Mouse (Mus musculus): ENCODE data around the gene Ice2. TPM values are rescaled to one million over a fixed set of nuclear protein-coding genes. Genes with fewer than 3 reads are reported as not detected.

The Ice2 gene
- 1 to 10 TPM; 4.7 to 7.1 TPM for total RNA-seq (2021)
- long read RNA-seq, experiment 1, full-length matches to known transcripts = 3 of 7 reads
- long read RNA-seq, experiment 1, partial matches to known transcripts = 0 of 7 reads
- long read RNA-seq, experiment 1, other reads (novel, unspliced or antisense) = 4 of 7 reads
- long read RNA-seq, experiment 2, full-length matches to known transcripts = 1 of 8 reads
- long read RNA-seq, experiment 2, partial matches to known transcripts = 1 of 8 reads
- long read RNA-seq, experiment 2, other reads (novel, unspliced or antisense) = 6 of 8 reads

DNA sequence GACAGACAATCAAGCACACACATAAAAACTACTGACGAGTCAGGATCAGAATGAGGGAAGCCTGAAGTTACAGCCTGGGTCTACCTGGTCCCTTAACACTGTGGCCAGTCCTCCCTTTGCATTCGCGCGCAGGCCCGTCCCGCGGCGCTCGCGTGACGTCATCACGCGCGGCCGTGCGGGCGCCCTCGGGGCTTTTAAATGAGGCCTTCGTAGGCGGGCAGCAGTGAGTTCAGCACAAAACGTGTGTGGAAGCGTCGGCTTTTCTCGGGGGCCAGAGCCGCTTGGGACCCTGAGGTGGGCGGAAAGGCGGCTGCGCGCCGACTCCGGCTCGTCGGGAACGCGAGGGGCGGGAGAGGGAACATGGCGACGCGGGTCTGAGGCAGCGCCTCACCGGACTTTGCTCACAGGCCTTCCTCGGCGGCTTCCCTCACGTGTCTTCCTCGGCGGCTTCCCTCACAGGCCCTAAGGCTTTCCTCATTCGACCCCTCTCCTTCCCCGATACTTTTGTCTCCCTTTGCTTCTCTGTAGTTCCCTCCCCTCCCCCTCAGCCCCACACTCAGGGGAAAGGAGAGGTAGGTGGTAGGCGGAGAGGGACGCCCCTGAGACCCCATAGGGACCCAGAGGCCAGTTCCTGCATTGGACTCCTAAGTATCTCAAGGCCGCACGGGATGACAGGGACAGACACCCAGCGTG lies at the start of gene Ice2:
Gene Ice2 (plus strand): TSS at position 147 of the 693 bp plus-strand sequence.
- Histone ChIP-seq H3K4me3 (peak within 1 kb of the TSS; percentile 91), H3K27ac (peak within 1 kb of the TSS; percentile 98)
- intact Hi-C loops (cut with DNase I) = no loop called here
- peak; percentile 81 for DNase-seq
- no peak for TF ChIP-seq CTCF (IDR thresholded peaks at IDR 0.05)

DNA sequence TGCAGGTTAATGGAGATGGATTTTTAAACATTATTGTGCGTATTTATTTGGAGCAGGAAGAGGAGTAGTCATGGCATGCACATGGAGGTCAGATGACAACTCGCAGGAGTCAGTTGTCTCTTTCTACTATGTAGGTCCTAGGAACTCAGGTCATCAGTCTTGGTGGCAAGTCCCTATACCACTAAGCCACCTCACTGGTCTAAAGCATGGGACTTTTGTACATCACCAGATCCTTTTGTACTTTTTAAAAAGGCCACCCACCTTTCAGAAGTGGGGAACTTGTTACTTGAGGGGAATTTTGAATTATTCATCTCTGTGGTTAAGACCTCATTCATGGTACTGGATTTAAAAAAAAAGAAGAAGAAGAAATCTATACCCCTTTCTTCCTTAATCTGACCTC lies 48.2 kb upstream of the Ice2 start:
- Histone ChIP-seq H3K27ac (no peak overlapping the region), H3K4me3 (no peak overlapping the region)
- intact Hi-C loops (cut with DNase I) = loop anchor here (5.0 kb wide), 1 partner anchor 257 kb away; no protein-coding TSS in a partner anchor
- DNase-seq = no peak
- TF ChIP-seq CTCF (IDR thresholded peaks at IDR 0.05) = no peak

DNA sequence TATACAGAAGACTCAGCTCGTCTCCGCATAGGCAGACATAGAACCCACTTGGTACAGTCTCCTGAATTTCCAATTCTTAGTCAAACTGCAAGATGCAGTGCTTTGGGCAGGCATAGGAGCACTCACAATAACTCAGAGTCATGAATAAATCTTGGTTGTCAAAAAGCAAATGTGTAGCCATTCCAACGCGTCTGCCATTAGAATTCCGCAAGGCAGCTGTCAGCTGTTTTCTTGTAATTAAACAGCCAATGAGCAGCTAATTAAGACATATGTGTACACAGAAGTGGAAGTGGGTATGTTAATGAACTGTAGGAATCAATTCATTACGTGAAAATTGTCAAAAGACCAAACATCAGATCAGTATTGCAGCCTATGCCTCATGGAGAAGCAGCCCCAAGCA lies 43.5 kb upstream of the Ice2 start:
- Histone ChIP-seq H3K27ac (peak overlapping the region; percentile 56), H3K4me3 (no peak overlapping the region)
- DNase-seq = peak; percentile 8
- intact Hi-C loops (cut with DNase I) = loop anchor here (5.0 kb wide), 1 partner anchor 57 kb away; no protein-coding TSS in a partner anchor
- no peak for TF ChIP-seq CTCF (IDR thresholded peaks at IDR 0.05)

DNA sequence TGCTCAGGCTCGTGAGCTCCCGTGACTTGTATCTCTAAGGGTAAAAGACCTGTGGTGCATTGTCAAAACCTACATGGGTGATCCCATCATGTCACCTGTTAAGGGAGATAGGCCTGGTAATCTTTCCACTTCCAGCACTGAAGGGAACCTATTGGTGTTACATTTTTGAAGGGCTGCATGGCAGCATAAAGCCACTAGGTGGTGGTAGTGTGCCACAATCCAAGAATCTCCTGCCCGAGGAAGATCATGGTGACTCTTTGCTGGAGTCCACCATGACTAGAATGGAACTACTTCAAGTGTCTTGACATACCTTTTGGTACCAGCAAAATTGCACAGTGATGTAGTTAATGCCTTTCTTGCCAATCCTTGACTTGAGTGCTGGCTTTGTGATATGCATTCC lies 39.9 kb upstream of the Ice2 start:
- peak; percentile 41 for DNase-seq
- TF ChIP-seq CTCF (IDR thresholded peaks at IDR 0.05) = peak; percentile 89
- intact Hi-C loops (cut with DNase I) = no loop called here
- Histone ChIP-seq H3K27ac (no peak overlapping the region), H3K4me3 (no peak overlapping the region)

DNA sequence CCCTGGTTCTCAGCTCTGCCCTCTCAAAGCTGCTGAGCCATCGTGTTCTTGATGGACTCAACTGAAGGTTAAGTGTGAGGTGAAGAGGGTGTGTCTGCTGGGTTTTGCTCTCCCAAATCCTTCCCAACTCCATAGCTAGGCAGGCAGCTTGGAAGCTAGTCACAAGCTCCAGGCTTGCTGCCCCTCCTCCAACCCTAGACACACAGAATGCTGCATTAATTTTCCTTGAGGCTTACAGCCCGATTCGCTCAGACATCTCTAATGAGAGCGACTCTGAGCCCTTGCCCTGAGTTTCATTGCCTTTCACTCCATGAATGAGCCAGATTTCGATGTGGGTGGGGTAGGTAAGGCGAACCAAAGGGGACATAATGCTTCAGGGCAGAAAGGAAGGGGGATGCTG lies 38.9 kb upstream of the Ice2 start:
- TF ChIP-seq CTCF (IDR thresholded peaks at IDR 0.05) = no peak
- DNase-seq = peak; percentile 11
- intact Hi-C loops (cut with DNase I) = no loop called here
- Histone ChIP-seq H3K4me3 (no peak overlapping the region), H3K27ac (no peak overlapping the region)

DNA sequence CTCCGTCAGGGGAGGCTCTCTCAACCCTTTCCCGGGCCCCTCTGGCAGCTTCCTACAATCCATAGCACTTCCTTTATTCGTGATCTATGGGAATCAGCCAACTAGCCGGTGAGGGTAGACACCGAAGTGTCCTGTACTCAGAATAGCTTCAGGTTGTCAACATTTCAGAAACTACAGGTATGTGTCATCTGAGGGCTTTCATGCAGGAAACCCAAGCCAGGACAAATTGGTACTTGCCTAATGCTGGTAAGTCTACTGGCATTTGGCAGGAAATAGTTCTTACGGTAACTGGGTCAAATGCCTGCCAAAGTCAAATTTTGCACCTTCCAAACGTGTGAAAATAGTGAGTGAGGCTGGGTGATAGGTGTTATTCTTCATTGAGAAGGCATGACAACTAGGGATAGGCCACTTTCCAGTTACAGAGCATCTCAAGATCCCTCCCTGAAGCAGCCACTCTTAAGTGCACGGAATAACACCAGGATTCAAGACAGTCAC lies 35.7 kb upstream of the Ice2 start:
- intact Hi-C loops (cut with DNase I) = loop anchor here (5.0 to 10.0 kb wide), 3 partner anchors 50 to 527 kb away; no protein-coding TSS in a partner anchor
- no peak for TF ChIP-seq CTCF (IDR thresholded peaks at IDR 0.05)
- H3K4me3 ChIP-seq = no peak overlapping the region
- peak overlapping the region; percentile 84 for H3K27ac ChIP-seq
- no peak for DNase-seq

DNA sequence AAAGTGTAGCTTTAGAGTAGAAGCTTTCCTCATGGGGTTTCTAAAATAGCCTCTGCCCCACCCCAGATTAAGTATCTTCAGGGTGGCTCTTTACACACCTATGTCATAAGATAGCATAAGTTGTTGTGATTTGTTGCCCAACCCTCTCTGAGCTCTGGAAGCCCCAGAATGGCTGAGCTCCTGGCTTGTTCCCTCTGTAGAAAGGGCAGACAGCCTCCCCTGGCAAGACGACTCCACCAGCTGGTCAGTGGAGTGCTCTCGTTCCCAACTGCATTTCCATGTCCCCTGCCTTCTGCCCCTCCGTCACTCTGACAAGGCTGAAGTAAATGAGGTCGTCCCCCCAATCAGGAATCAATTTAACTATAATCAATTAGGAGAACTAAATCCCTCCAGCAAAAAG lies 34.9 kb upstream of the Ice2 start:
- TF ChIP-seq CTCF (IDR thresholded peaks at IDR 0.05) = no peak
- Histone ChIP-seq H3K4me3 (no peak overlapping the region), H3K27ac (peak overlapping the region; percentile 84)
- intact Hi-C loops (cut with DNase I) = loop anchor here (5.0 to 10.0 kb wide), 3 partner anchors 50 to 528 kb away; no protein-coding TSS in a partner anchor
- peak; percentile 72 for DNase-seq

DNA sequence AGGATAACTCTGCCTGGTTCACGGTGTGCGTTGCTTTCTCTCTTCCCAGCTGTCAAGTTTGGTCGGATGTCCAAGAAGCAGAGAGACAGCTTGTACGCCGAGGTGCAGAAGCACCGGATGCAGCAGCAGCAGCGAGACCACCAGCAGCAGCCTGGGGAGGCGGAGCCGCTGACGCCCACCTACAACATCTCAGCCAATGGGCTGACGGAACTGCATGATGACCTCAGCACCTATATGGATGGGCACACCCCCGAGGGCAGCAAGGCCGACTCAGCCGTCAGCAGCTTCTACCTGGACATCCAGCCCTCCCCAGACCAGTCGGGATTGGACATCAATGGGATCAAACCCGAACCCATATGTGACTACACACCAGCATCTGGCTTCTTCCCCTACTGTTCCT lies 33.6 kb upstream of the Ice2 start:
- no peak for TF ChIP-seq CTCF (IDR thresholded peaks at IDR 0.05)
- H3K4me3 ChIP-seq = no peak overlapping the region
- no peak overlapping the region; the same call in 1 of the 2 replicates for H3K27ac ChIP-seq
- intact Hi-C loops (cut with DNase I) = loop anchor here (5.0 to 10.0 kb wide), 3 partner anchors 52 to 529 kb away; no protein-coding TSS in a partner anchor
- peak; percentile 16 for DNase-seq

DNA sequence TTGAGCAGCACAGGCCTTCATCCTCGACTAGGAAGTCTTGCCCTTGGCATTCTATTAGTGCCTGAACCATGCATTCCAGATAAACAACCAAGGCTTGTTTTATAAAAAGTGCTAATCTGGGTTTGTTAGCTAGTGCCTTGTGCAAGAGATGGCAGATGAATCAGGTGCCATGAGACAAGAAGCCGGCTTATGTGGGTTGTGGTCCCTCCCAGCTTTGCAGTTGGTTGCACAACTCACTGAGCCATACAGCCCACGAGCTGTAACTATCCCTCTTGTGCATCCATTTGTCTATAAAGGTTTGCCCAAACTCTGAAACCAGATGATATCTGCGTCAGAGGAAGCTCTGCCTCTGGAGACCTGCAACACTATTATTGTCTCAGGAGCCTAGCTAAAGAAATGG lies 30.7 kb upstream of the Ice2 start:
- DNase-seq = no peak
- Histone ChIP-seq H3K27ac (no peak overlapping the region), H3K4me3 (no peak overlapping the region)
- TF ChIP-seq CTCF (IDR thresholded peaks at IDR 0.05) = no peak
- intact Hi-C loops (cut with DNase I) = loop anchor here (10.0 kb wide), 2 partner anchors 412 to 532 kb away; no protein-coding TSS in a partner anchor

DNA sequence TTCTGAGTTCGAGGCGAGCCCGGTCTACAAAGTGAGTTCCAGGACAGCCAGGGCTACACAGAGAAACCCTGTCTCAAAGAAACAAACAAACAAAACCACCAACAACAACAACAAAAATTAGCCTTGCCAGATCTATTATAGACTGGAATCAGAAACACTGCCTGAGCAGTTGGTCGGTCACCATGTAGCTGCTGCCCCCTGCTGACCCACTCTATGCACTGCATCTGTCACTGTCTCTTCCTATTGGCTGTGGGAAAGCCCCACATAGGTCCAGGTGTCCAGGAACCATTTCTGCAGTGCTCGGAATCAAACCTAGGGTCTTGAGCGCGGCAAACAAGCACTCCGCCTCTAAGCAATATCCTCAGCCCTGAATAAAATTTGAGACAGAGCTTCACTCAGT lies 29.6 kb upstream of the Ice2 start:
- H3K4me3 ChIP-seq = no peak overlapping the region
- no peak overlapping the region for H3K27ac ChIP-seq
- DNase-seq = peak; percentile 83
- TF ChIP-seq CTCF (IDR thresholded peaks at IDR 0.05) = peak; percentile 98; the same call in 1 of the 2 replicates
- intact Hi-C loops (cut with DNase I) = loop anchor here (10.0 kb wide), 2 partner anchors 413 to 533 kb away; no protein-coding TSS in a partner anchor

DNA sequence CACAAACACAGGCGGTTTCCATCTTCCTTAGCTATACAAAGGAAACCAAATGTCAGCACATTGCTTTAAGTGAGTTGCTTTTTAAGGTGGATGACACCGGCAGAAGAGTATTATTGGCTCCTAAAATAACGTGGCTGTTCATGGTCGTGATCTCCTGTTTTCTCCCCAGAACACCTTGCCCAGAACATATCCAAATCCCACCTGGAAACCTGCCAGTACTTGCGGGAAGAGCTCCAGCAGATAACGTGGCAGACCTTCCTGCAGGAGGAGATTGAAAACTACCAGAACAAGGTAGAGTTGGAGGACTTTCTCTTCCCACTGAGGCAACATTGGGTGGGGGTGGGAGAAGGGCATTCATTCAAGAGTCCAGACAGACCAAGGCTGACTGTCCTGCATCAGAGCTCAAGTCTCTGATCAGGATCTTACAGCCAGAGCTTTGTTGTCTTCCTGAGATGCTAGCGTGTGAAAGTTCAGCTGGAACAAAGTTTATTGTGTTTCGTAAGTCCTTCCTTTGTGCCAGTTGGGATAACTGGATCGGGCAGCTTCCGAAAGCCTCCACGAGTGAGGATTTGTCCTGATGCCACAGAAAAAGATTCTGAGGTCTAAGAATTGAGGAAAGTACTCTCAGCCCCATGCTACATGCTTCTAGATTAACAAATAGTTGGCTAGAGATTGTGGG lies 26.5 kb upstream of the Ice2 start:
- Histone ChIP-seq H3K4me3 (no peak overlapping the region), H3K27ac (no peak overlapping the region)
- no peak for DNase-seq
- TF ChIP-seq CTCF (IDR thresholded peaks at IDR 0.05) = no peak
- intact Hi-C loops (cut with DNase I) = no loop called here

DNA sequence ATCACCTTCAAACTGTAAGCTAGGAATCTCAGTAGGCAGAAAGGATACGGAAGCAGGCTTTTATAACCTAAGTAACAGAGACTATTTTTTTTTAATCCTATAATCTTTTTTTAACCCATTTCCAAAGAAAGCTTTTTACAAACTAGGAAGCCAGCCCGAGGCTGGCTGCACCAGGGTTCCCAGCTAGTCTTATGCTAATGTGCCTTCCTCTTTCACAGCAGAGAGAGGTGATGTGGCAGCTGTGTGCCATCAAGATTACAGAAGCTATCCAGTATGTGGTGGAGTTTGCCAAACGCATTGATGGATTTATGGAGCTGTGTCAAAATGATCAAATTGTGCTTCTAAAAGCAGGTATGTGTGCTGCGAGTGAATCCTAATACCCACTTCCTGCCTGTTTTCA lies 24.8 kb upstream of the Ice2 start:
- no peak overlapping the region for H3K27ac ChIP-seq
- no peak for DNase-seq
- intact Hi-C loops (cut with DNase I) = no loop called here
- H3K4me3 ChIP-seq = no peak overlapping the region
- no peak for TF ChIP-seq CTCF (IDR thresholded peaks at IDR 0.05)
